Mouse (Mus musculus): ENCODE measurements around the gene Zfp651.

The Zfp651 gene

DNA sequence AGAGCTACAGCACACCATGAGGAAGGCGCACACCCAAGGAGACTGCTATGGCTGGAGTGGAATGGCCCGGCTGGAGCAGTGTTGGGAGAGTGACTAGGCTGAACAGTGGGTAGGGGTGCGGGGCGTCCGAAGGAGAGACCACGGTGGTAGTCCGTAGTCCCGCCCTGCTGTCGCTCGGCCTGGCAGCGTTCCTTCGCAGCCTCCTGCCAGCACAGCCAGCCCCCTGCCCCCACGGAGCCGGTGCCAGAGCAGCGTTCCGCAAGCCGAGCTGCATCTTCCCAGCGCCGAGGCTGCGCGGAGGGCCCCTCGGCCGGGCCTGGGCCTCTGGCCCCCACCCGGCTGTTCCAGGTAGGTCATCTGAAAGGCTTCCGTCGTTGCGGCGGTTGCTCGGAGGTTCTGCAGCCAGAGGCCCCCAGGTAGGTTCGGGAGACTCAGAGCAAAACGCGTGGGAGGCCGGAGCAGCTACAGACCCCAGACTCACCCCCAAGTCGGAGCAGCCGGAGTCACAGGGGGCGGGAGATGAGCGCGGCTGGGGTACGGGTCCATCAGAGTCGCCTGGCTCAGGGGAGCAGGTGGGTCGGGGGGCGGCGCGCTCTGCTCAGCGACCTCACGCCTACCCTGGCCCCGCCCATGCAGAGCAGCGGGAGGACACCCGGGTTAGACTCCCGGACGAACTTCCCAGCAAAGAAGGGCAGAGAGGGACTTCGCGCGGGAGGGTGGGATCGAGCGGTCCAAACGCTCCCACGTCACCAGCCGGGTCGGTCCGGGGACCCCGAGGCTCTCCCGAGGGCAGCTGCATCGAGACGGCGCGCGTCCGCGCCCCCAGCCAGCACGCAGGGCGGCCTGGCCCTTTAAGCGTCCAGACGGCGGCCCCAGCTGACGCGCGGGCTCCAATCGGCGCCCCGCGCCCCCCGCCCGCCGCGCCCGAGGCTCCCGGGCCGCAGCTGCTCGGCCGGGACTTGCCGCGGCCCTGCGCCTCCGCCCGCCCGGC is at the start of gene Zfp651:
Gene Zfp651, plus strand, starts transcription at position 240 of the 991 bp plus-strand sequence.
- DNase-seq, result peak; percentile 65

DNA sequence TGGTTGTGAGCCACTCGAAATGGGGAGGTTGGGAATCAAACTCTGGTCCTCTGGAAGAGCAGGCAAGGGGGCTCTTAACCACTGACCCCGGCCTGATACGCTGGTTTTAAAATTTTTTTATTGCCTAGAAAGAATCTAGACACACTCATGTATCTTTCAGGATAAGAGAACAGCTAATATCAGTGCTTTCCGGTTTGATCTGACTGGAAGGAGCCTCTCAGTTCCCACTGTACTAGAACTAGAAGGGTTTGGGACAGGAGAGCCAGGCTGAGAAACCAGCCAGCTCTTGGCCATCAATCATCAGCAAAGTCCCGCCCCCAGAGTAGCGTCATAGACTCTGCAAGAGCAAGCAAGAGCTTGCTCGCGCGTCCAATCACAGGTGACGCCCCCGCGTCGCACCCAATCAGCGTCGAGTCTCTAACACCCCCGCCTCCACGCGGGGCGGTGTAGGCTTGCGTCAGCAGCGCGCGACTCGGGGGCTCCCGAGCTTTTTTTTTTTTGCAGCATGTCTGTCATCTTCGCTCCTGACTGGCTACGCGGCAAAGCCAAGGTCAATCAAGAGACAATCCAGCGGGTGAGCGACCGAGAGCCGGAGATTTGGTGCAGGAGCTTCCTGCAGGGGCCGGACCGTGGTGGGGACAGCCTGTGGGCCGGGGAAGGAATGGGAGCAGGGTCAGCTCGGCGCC is 49.1 kb upstream of the Zfp651 start, which contains the start of gene Ss18l2:
Gene Ss18l2, plus strand, starts transcription at position 432 of the 686 bp plus-strand sequence.
- DNase-seq, result peak; percentile 99

DNA sequence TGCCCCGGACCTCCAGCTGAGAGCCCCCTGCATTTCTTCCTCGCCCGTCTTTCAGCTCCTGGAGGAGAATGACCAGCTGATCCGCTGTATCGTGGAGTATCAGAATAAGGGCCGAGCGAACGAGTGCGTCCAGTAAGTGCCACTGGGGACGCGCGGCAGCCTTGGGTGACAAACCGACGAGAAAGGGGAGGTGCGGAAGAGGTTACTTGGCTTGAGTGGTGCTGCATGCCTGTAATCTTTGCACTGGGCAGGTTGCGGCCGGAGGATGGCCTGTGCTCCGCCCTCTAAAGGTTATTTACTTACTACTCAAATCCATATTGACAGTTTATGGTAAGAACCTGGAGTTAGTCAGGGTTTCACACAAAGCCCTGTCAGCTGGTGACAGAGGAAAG is 48.5 kb upstream of the Zfp651 start:
- DNase-seq, result no peak

DNA sequence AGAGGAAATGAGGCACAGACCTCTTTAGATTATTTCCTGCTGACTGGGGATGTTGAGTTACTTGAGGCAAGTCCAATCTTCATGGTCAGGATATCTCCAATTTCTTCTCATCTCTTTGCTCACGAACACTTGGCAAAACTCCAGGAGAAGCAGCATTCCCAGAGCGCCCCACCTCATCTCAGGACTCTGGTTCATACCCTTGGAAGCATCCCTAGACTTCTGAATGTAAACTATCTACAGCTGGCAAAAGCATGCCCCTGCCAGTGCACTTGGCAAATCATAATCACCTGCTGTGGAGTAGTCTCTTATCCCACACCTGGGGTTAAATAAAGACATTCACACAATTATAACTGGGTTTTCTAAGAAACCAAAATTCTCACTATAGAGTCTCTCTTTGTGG is 42.1 kb upstream of the Zfp651 start:
- no peak for DNase-seq

DNA sequence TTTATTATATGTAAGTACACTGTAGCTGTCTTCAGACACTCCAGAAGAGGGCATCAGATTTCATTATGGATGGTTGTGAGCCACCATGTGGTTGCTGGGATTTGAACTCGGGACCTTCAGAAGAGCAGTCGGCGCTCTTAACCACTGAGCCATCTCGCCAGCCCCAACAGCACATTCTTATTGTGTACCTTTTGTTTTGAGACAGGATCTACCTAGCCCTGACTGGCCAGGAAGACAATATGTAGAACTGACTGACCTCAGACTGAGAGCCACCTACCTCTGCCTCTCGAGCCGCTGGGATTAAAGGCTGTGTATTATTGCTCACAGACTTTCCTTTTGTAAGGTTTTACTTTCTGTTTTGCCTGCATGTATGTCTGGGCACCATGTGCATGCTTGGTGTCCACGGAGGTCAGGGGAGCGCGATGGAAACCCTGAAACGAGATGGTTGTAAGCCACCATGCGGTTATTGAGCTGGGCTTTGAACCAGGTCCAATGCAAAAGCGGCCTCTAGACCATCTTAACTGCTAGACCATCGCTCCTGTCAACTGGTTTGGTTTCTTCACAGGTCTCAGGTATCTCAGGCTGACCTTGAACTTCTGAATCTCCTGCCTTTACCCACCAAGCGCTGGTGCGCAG is 40.9 kb upstream of the Zfp651 start:
- DNase-seq, result no peak

DNA sequence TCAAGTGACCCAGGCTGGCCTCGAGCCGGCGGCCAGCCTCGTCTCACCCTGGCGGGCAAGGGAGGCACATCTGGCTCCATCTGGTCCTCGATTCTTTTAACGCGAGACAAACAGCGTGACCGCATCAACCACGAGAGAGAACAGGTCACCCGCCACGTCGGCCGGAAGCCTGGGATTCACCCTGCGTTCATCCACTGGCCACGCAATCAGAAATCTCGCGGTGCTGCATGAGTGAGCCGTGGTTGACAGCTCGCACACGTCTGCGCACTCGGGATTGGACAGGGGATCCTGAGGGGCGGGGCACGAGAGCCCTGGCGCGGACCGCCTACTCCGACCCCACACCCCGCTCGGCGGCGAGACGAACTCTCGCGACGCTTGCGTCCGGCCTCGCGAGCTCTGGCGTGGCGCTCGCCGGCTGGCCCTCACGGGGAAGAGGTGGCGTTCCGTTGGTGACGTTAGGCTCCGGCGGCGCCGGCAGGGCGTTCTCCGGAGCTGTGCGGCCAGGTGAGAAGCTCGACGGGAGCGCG is 40.3 kb upstream of the Zfp651 start, which contains the start of gene Nktr:
Gene Nktr, plus strand, starts transcription at position 378 of the 527 bp plus-strand sequence.
- peak; percentile 97 for DNase-seq

DNA sequence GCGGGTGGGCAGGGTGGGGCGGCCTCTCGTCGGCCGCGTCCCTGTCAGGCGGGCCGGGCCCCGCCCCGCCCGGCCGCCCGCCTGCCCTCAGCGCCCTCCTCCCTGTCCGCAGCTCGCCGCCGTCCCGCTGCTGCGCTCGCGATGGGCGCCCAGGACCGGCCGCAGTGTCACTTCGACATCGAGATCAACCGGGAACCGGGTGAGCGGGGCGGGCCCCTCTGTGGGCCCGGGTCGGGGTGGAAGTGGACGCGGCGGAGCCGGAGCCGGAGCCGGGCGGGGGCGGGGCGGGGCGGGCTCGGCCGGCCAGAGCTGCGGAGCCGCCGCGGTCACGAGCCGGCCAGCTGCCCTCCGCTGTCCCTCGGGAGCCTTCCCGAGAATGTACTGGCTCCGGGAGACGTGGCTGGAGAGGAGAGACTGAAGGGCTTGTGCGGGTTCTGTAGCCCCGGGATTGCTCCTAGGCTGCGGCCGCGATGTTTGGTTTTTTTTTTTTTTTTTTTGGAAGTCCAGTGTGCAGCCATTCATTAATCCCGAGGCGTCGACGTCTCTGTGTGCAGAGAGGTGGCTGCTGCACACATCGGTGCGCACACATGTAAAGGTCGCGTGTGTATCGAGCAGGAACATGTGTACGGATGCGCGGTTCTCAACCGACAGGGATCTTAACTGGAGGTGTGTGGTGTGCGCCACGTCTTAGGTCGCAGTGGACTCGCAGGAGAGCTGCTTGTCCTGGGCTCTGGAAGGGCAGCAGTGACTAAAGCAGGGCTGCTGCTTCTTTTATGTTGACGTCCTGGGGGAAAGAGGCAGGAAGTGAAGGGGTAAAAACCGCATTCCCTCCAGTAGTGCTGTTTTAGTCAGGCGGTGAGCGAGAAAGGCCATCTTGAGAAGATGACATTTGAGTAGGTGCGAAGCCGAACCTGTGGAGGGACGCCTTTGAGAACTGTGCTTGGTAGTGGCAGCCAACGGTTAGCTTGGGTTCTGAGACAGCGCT is 39.5 kb upstream of the Zfp651 start:
- peak; percentile 46 for DNase-seq

DNA sequence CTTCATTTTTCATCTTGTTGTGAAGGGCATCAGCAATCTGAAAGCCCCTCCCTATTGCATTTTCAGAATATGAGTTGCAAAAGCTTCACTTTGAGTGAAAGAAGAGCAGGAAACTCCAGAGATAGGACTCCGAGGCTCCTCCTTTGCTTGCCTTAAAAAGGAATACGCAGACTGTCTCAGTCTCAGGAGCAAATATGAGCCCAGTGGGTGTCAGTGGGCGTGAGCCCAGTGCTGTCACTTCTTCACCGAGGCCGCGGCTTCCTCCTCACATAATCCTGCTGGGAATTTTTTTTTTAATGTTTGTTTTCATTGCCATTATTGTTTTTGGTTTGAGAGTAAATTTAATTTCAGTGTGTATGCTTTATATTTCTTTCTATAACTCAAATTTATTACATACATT is 18.6 kb upstream of the Zfp651 start:
- DNase-seq, result no peak

DNA sequence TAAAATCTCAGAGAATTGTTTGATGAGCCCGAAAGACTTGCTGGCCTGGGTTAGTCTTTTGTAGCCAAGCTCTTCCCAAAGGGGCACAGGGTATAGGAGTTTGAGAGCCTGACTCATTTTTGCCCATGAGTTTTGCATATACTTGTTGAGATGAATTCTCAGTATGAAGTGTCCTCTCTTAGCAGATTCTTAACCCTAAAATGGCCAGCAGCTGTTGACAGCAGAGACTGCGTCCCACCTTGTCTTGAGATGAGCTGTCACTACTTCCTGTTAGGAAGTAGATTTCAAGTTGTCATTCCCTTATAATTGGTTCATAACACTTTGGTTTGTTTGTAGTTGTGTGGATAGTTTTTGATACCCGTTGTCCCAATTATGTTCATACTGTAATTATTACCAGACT is 18.0 kb upstream of the Zfp651 start:
- DNase-seq, result no peak

DNA sequence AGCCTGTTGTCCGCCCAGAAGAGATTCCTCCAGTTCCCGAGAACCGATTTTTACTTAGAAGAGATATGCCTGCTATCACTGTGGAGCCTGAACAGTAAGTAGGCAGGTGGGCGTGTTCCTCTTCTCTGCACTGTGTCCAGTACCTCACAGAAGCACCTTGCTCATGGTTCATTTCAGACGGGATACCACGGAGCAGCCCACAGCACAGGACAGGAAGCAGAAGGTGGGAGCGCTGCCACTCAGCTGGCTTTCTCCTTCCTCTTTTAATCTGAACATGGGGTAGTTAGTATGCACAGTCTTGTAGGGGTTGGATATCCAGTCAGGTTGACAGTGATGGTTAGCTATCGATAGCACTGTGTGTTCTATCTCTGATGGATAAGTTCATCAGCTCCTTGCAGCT is 15.1 kb upstream of the Zfp651 start:
- DNase-seq, result no peak

DNA sequence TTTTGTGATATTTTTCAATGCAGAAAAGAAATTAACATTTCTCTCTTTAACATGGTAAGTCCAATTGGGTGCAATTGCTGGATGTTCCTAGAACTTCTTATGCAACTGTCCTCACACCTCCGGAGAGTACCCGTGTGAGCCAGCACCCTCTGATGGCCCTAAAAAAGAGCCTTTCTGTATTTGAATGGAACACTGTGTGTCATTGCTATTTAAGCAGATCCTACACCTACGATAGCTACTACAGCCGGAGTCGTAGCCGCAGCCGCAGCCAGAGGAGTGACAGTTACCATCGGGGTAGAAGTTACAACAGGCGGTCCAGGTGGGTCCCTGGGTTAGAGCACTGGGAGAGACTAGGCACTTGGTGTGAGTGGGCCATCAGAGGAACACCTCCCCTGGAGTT is 6.4 kb upstream of the Zfp651 start:
- DNase-seq, result no peak

DNA sequence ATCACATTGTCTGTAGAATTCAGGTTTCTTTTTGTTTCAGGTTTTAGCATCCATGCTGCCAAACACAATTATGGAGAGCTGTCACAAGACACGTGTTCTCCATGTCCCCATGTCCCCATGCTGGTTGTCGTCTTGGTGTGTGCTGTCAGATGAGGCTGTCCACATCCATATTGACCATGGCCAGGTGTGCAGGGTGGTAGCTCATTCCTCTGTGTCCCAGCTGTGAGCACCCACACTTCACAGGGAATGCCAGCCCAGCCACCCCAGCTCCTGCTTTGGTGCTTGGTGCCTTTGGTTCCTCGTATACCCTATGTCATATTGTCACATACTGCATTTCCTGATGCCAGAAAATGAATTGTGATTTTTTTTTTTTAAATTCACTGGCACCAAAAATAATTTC is 4.5 kb upstream of the Zfp651 start:
- no peak for DNase-seq

DNA sequence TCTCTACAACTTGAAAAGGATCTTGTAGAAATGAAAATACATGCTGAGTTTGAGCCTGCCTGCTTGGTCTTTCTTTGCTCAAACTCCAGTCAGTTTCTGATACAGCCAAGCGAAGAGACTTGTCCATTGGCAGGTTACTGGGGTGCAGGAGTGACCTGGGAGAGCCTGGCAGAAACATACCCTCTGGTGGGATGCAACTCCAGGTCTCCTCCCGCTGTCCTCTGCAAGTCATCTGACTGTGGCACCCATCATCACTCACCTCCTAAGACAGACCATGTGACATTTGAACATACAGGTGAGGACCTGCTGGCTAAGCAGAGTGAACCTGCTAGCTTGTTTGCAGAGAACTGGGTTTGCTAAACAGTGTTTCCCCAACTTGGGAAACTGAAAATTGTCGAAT is 2.3 kb upstream of the Zfp651 start:
- no peak for DNase-seq

DNA sequence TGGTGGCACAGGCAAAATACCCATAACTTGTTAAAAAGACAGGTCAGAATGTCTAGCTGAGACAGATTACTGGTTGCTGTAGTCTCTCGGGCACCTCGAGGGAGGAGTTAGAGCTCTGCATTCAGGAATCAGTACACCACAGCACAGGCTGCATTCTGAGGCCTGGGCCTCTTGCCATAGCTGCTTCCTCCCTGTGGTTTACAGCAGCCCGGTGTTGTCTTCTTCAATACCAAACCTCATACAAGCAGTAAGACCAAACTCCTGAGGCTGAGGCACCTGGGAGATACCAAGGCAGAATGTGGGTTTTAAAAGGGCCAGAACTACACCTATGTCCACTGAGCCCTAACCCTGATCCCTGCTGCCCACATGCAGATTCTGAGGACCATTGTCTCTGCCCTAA is 1.7 kb upstream of the Zfp651 start:
- no peak for DNase-seq

DNA sequence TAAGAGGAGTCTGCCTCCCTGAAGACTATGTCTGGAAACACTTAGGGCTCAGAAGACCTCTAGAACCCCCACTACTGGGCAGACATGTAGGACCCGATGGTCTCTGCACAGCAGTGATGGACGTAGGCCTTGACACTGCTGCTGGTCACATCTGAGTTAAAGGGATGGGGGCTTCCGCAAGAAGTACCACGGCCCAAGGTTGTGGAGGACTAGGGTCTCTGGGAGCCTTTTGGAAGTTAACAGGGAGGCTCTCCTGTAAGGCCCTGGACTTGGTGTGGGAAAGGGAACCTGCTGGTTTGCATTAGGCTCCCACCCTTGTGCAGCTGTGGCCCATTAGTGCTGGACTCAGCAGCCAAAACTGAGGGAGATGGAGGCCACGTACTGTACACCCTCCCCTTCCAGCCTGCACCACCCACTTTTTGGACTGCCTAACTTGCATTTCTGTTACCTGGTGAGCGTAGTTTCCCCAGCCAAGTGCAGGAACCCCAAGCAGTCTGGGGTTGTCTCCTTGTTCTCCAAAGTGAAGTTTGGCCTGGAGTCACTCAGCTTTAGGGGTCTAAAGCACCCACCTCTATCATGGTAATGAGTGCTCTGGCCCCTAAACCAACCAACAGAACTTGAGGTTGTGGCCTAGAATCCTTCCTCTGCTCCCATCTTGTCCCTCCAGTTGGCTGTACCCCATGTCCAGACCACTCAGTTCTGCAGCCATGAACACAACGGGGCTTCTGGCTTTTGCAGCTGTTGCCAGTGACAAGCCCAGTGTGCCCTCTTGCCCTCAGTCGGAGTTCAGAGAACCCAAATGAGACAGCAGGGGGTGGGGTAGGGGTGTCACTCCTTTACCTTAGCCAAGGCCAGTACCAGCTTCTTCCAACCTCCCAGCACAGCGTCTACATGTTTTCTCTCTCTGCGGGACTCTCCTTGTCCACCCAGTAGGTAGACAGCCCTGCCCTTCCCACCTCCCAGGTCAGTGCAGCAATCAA is 1.0 kb upstream of the Zfp651 start:
- peak; percentile 47 for DNase-seq

DNA sequence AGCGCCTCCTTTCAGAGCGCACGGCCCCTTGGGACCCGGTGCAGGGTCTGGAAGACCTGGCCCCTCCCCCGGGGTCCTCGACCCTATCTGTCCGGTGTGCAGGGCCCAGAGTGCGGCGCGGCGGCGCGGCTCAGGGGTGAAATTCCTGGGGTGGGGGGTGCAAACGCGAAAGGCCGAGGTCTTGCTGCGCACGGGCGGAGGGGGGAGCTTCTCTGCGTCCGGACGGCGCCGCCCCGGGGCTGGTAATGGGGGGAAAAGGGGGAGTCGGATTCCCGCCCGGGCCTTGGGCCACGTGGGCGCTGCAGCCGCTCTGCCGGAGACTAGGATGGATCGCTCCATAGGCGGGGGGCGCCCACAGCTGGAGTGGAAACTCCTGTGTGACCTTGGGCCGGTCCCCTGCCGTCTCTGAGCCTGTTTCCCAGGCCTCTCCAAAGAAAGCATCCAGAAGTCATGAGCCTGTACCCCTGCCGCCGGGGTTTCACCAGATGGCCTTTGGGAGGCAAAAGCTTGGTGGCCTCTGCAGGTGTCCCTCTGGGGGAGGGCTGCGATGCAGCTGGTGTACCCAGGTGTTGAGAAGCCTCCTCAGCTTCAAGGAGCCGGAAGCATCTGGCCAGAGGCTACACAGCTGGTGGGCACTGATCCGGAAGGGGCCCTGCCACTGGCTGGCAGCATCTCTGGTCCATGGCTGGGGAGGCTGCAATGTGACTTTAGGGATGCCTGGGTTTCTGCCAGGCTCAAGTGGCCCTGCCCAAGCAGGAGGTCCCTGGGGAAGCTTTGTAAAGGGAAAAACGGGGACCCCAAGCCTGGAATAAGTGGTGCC is 1.4 kb downstream of the Zfp651 start:
- DNase-seq, result peak; percentile 56

DNA sequence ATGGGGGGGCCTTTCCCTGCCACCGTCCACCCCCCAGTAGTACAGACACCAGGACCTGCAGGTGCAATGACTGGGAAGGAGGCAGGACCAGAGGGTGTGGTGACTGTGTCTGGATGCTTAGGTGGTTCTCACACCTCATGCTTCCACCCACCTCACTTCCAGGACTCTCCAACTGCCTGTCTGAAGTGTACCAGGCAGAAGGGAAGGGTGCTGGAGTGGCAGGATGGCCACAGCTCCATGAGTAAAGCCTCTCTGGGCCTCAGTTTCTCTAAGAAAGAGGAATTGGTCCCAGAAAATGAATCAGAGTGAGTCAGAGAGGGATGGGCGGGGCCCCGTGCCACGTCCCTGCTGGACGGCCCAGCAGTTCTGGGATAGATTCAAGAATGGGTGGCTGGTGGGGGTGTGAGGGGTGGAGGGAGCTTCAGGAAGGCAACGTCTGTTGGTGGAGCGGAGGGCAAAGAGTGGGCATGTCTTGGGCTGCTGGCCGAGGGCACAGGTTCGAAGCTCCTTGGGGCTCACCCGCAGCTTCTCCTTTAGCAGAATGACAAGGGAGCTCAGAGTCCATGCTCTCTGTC is 2.0 kb downstream of the Zfp651 start:
- no peak for DNase-seq

DNA sequence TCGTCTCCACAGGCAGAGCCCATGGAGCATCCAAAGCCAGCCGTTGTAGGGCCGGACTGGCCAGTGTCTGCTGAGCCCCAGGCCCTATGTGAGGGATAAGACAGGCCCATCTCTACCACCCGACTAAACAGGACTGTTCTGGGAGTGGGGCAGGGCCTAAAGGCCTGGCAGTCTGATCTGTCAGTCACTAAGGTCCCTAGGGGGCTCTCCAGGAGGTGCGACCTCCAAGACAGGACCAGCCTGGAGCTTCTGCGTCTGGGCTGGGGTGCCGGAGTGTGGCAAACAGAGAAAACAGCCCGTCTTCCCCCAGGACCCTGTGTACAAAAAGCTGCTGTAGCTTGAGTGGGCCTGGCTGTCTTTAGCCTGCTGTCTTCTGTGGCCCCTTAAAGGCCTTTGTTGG is 2.7 kb downstream of the Zfp651 start:
- no peak for DNase-seq

DNA sequence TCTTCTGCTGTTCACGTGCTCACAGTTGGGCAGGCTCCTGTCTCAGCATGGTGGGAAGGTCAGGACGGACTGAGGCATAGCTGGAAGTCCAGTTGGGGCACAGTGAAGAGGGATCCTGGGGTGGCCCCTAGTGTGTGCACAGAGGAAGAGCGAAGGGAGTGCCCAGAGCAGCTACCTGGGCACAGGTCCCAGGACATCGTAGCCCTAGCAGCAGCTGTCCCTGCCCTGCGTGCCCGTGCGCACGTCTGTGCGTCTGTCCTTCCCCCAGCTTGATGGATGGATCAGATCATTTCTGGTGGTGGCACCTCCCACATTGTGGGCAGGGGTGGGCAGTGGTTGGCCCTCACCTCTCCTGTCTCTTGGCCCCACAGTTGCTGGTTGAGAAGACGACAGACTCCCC is 3.1 kb downstream of the Zfp651 start:
- DNase-seq, result no peak
